Comparison of ENCODE assay signal across 13 mouse cellular contexts in genomic region chr17:31814848-31815247, GRCm38 (mm10). TPM values are rescaled to one million over a fixed set of nuclear protein-coding genes. Genes with fewer than 3 reads are reported as not detected.
DNase-seq lines count a peak whose midpoint lies in the region; ATAC-seq and TF ChIP-seq lines count a peak whose summit lies in the region.
"Had no signal": no experiment of that assay in that cellular context is flagged by ENCODE, and none has a peak within 500 bp of the region (broad histone marks: within the 10 kb centered on the region; RNA-seq: fewer than 3 reads in every experiment).

No protein-coding gene starts in this region.

- H3K9ac ChIP-seq in liver, postnatal 0 days (replicated peaks) = no peak overlapping the region
- no peak overlapping the region for H3K9ac ChIP-seq in liver, embryonic 11.5 days (ENCODE audit: low read depth, low read length)
- H3K9ac ChIP-seq in forebrain, embryonic 16.5 days (replicated peaks; ENCODE audit: low read depth, low read length) = no peak overlapping the region
- H3K9ac ChIP-seq: heart, embryonic 12.5 days; midbrain, embryonic 12.5 days had no signal

- no peak overlapping the region for H3K4me3 ChIP-seq in liver, postnatal 0 days (ENCODE audit: low read depth, low read length)
- H3K4me3 ChIP-seq in liver, embryonic 11.5 days (ENCODE audit: low read depth, low read length) = no peak overlapping the region
- no peak overlapping the region for H3K4me3 ChIP-seq in bone marrow macrophage, adult 2 months (ENCODE audit: insufficient read depth, low read length)
- H3K4me3 ChIP-seq in forebrain, embryonic 16.5 days (replicated peaks; ENCODE audit: low read length) = no peak overlapping the region
- H3K4me3 ChIP-seq: erythroblast, embryonic 14.5 days; heart, embryonic 12.5 days; midbrain, embryonic 12.5 days had no signal

- WGBS in liver, postnatal 0 days (ENCODE audit: insufficient replicate concordance) = 58% methylated on average over 1 of the region's 1 CpGs
- WGBS in liver, embryonic 11.5 days = 72% methylated on average over 1 of the region's 1 CpGs
- WGBS in forebrain, embryonic 16.5 days = 90% methylated on average over 1 of the region's 1 CpGs

- peak overlapping the region; percentile 34; the same call in 1 of the 2 replicates for H3K27ac ChIP-seq in liver, postnatal 0 days (ENCODE audit: low read depth)
- H3K27ac ChIP-seq in liver, embryonic 11.5 days (ENCODE audit: low read depth, low read length) = no peak overlapping the region
- H3K27ac ChIP-seq in bone marrow macrophage, adult 2 months (ENCODE audit: insufficient read depth, low read depth, low read length) = 0 out of 2 replicates have a peak overlapping the region, but pooled peaks have one; percentile 5
- 0 out of 2 replicates have a peak overlapping the region, but pooled peaks have one; percentile 24 for H3K27ac ChIP-seq in forebrain, embryonic 16.5 days (ENCODE audit: low read length)
- H3K27ac ChIP-seq: midbrain, embryonic 12.5 days had no signal

- H3K4me2 ChIP-seq in liver, postnatal 0 days (ENCODE audit: low read depth, low read length) = no peak overlapping the region
- H3K4me2 ChIP-seq in liver, embryonic 11.5 days = no peak overlapping the region
- no peak overlapping the region for H3K4me2 ChIP-seq in forebrain, embryonic 16.5 days (ENCODE audit: low read length)
- H3K4me2 ChIP-seq: heart, embryonic 12.5 days; midbrain, embryonic 12.5 days had no signal

- H3K36me3 ChIP-seq in liver, postnatal 0 days (replicated peaks; ENCODE audit: insufficient read depth, low read length) = no peaks in the 10 kb centered on the region
- H3K36me3 ChIP-seq in liver, embryonic 11.5 days (ENCODE audit: control insufficient read depth, insufficient read depth, low read length) = no peaks in the 10 kb centered on the region
- H3K36me3 ChIP-seq in forebrain, embryonic 16.5 days (ENCODE audit: control insufficient read depth, insufficient read depth) = no peaks in the 10 kb centered on the region
- H3K36me3 ChIP-seq: heart, embryonic 12.5 days; midbrain, embryonic 12.5 days had no signal

- H3K27me3 ChIP-seq in liver, postnatal 0 days (ENCODE audit: insufficient read depth, low read length) = no peaks in the 10 kb centered on the region
- no peaks in the 10 kb centered on the region for H3K27me3 ChIP-seq in liver, embryonic 11.5 days (replicated peaks; ENCODE audit: control insufficient read depth, insufficient read depth, low read length)
- no peaks in the 10 kb centered on the region for H3K27me3 ChIP-seq in forebrain, embryonic 16.5 days (replicated peaks; ENCODE audit: control insufficient read depth, insufficient read depth, low read length)
- H3K27me3 ChIP-seq: heart, embryonic 12.5 days had no signal

- no peak for TF ChIP-seq CTCF in liver, postnatal 0 days (IDR thresholded peaks at IDR 0.05; ENCODE audit: low read depth)
- TF ChIP-seq CTCF in bone marrow macrophage, adult 2 months (IDR thresholded peaks at IDR 0.05; ENCODE audit: low read depth, low read length) = no peak

- H3K4me1 ChIP-seq in liver, postnatal 0 days (ENCODE audit: insufficient read depth) = peaks cover 6% of the 10 kb centered on the region
- no peaks in the 10 kb centered on the region for H3K4me1 ChIP-seq in liver, embryonic 11.5 days (replicated peaks; ENCODE audit: control insufficient read depth, insufficient read depth, low read length)
- peaks cover 8% of the 10 kb centered on the region; the same call in 1 of the 2 replicates for H3K4me1 ChIP-seq in bone marrow macrophage, adult 2 months (ENCODE audit: control insufficient read depth, insufficient read depth, low read length)
- peaks cover 37% of the 10 kb centered on the region for H3K4me1 ChIP-seq in forebrain, embryonic 16.5 days (replicated peaks; ENCODE audit: control insufficient read depth, insufficient read depth, low read length)

- H3K9me3 ChIP-seq in liver, postnatal 0 days (ENCODE audit: low read length) = no peaks in the 10 kb centered on the region
- H3K9me3 ChIP-seq in liver, embryonic 11.5 days (ENCODE audit: control insufficient read depth, low read length) = no peaks in the 10 kb centered on the region
- no peaks in the 10 kb centered on the region for H3K9me3 ChIP-seq in forebrain, embryonic 16.5 days (ENCODE audit: control insufficient read depth, low read length)
- H3K9me3 ChIP-seq: heart, embryonic 12.5 days; midbrain, embryonic 12.5 days had no signal

- TF ChIP-seq POLR2A in bone marrow macrophage, adult 2 months (IDR thresholded peaks at IDR 0.05; ENCODE audit: borderline replicate concordance, low read depth, low read length) = no peak

- 0 out of 2 replicates have a peak, but pooled peaks have one; percentile 13 for ATAC-seq in liver, postnatal 0 days
- no peak for ATAC-seq in liver, embryonic 11.5 days (replicated peaks; ENCODE audit: low FRiP score)
- 0 out of 2 replicates have a peak, but pooled peaks have one; percentile 19 for ATAC-seq in forebrain, embryonic 16.5 days
- peak; percentile 89 for ATAC-seq in megakaryocyte, adult 5-6 weeks (ENCODE audit: poor library complexity, severe bottlenecking)

- no peak for TF ChIP-seq EP300 in liver, postnatal 0 days (IDR thresholded peaks at IDR 0.05; ENCODE audit: low read depth)

- DNase-seq in liver, postnatal 0 days = no peak
- DNase-seq in liver, embryonic 11.5 days (ENCODE audit: low spot score) = no peak
- no peak for DNase-seq in thymus, postnatal 0 days (ENCODE audit: low spot score)
- no peak for DNase-seq in thymus, postnatal 14 days
- DNase-seq: adrenal gland, adult 2 months; cerebellum, postnatal 25 days; thymus, postnatal 36 days had no signal

RNA-seq across cellular contexts. Expression of gene Sik1, which starts 40.8 kb away (rescaled TPM):
- 7.8 and 8.1 TPM in 2 replicates for polyA plus RNA-seq in liver, postnatal 0 days (2015; fragmentation: Nextera tagmentation; extraction: Ambion mirVana)
- 10.4 and 11.2 TPM in 2 replicates for polyA plus RNA-seq in liver, embryonic 11.5 days (2014; fragmentation: Nextera tagmentation; extraction: Ambion mirVana)
- polyA plus RNA-seq in bone marrow macrophage, adult 2 months (2012; ENCODE audit: insufficient read depth, insufficient read length, missing spikeins) = 24.8 and 25.7 TPM in 2 replicates
- 19.9 and 20.1 TPM in 2 replicates for polyA plus RNA-seq in forebrain, embryonic 16.5 days (2015; fragmentation: Nextera tagmentation; extraction: Ambion mirVana)
- 29.9 and 37.6 TPM in 2 replicates for total RNA-seq in megakaryocyte, adult 5-6 weeks (2015)
- total RNA-seq in megakaryocyte, adult 5-6 weeks (2017) = 30.6 and 31.2 TPM in 2 replicates
- polyA plus RNA-seq in thymus, postnatal 0 days (2015; fragmentation: Nextera tagmentation; extraction: Ambion mirVana) = 12.4 and 14.2 TPM in 2 replicates
